Mouse (Mus musculus) limb, embryonic 14.5 days (tissue): ENCODE measurements around the gene Tmprss12. TPM values are rescaled to one million over a fixed set of nuclear protein-coding genes. Genes with fewer than 3 reads are reported as not detected.

Experiments
- ATAC-seq: fragments of 200-750 bp; cut with Nextera tagmentation; 2 replicates; pipeline ENCODE4 v1.8.0; 2017; ENCODE audit warnings: low read depth, moderate number of reproducible peaks, moderate TSS enrichment; ENCODE audit not compliant: low FRiP score
- DNase-seq: peaks from one replicate; pipeline ENCODE4 v3.0.0-alpha.2; 2015; ENCODE audit warnings: low spot score
- H3K27ac ChIP-seq: fragments of 300-500 bp; sonication (generic); replicated peaks from 2 replicates; pipeline ENCODE4 v1.5.1; 2014; ENCODE audit warnings: low read depth, mild to moderate bottlenecking, low read length, moderate library complexity, mixed read lengths
- H3K27me3 ChIP-seq: fragments of 300-500 bp; sonication (generic); 2 replicates; pipeline ENCODE4 v1.6.1; 2014; ENCODE audit warnings: low read length, mixed read lengths; ENCODE audit not compliant: control insufficient read depth, insufficient read depth
- H3K36me3 ChIP-seq: fragments of 300-500 bp; sonication (generic); 2 replicates; pipeline ENCODE4 v1.6.1; 2014; ENCODE audit warnings: mild to moderate bottlenecking, low read length, moderate library complexity, mixed read lengths; ENCODE audit not compliant: control insufficient read depth, insufficient read depth
- H3K4me1 ChIP-seq: fragments of 300-500 bp; sonication (generic); 2 replicates; pipeline ENCODE4 v1.6.1; 2014; ENCODE audit warnings: antibody characterized with exemption, low read length, mixed read lengths; ENCODE audit not compliant: control insufficient read depth, insufficient read depth
- H3K4me2 ChIP-seq: fragments of 300-500 bp; sonication (generic); replicated peaks from 2 replicates; pipeline ENCODE4 v1.6.1; 2014; ENCODE audit warnings: low read depth, mild to moderate bottlenecking, low read length, moderate library complexity; ENCODE audit not compliant: severe bottlenecking
- H3K4me3 ChIP-seq: fragments of 300-500 bp; sonication (generic); replicated peaks from 2 replicates; pipeline ENCODE4 v1.5.1; 2014; ENCODE audit warnings: low read length
- H3K9ac ChIP-seq: fragments of 300-500 bp; sonication (generic); 2 replicates; pipeline ENCODE4 v1.6.1; 2014; ENCODE audit warnings: mild to moderate bottlenecking, low read depth, low read length, moderate library complexity; ENCODE audit not compliant: severe bottlenecking
- H3K9me3 ChIP-seq: fragments of 300-500 bp; sonication (generic); 2 replicates; pipeline ENCODE4 v1.6.1; 2016; ENCODE audit warnings: low read length; ENCODE audit not compliant: control insufficient read depth
- POLR2A ChIP-seq: fragments of 200-500 bp; IDR thresholded peaks from 2 replicates; pipeline ENCODE4 v1.8.0; 2012; ENCODE audit warnings: inconsistent platforms, mild to moderate bottlenecking, moderate library complexity, borderline replicate concordance; ENCODE audit not compliant: insufficient read depth, insufficient read length; ENCODE audit errors: extremely low read depth
- WGBS: fragments of 180-500 bp; shearing (Covaris S2); extraction: QIAGEN DNeasy Blood & Tissue Kit; methylation state at CpG from one replicate; pipeline ENCODE4 v1.1.7; 2014; 5-methylcytosine and 5-hydroxymethylcytosine counted together
- polyA plus RNA-seq, 2 experiments: library from polyadenylated mRNA; depleted of rRNA in 1 of 2; stranded (reverse) in 1 of 2; unstranded in 1 of 2; fragments of >200 nt; fragmentation: Nextera tagmentation in 1 of 2; extraction: Ambion mirVana in 1 of 2; gene quantifications; 2 replicates each; pipeline versions ENCODE4 v1.2.1 to v1.2.3; 2012 to 2014

The Tmprss12 gene
- polyA plus RNA-seq, 2 experiments: not detected

- H3K27ac ChIP-seq: no peak overlapping the region
- TF ChIP-seq POLR2A: no peak
- H3K27me3 ChIP-seq: no peaks in the 10 kb centered on the region
- no peak overlapping the region for H3K9ac ChIP-seq
- no peak overlapping the region for H3K4me2 ChIP-seq
- no peaks in the 10 kb centered on the region for H3K9me3 ChIP-seq
- DNase-seq (no peak), ATAC-seq (no peak)
- H3K4me1 ChIP-seq: no peaks in the 10 kb centered on the region
- H3K4me3 ChIP-seq: no peak overlapping the region
- 95% methylated on average over 4 of the region's 4 CpGs for WGBS
- H3K36me3 ChIP-seq: no peaks in the 10 kb centered on the region
These were observed 4.2 kb upstream of the Tmprss12 start for GRCm38 (mm10) chr15:100276403-100276802.

GRCm38 (mm10) chr15:100277586-100277985 is 3.1 kb upstream of the Tmprss12 start:
- Histone ChIP-seq H3K4me2 (no peak overlapping the region), H3K9ac (no peak overlapping the region), H3K27ac (no peak overlapping the region), H3K4me1 (no peaks in the 10 kb centered on the region), H3K4me3 (no peak overlapping the region), H3K27me3 (no peaks in the 10 kb centered on the region), H3K9me3 (no peaks in the 10 kb centered on the region), H3K36me3 (no peaks in the 10 kb centered on the region)
- ATAC-seq (no peak), DNase-seq (no peak)
- no peak for TF ChIP-seq POLR2A
- WGBS: 95% methylated on average over 3 of the region's 3 CpGs

- Histone ChIP-seq H3K4me2 (no peak overlapping the region), H3K9me3 (no peaks in the 10 kb centered on the region), H3K4me3 (no peak overlapping the region), H3K36me3 (no peaks in the 10 kb centered on the region), H3K4me1 (no peaks in the 10 kb centered on the region), H3K27ac (no peak overlapping the region), H3K9ac (no peak overlapping the region), H3K27me3 (no peaks in the 10 kb centered on the region)
- WGBS: 74% methylated on average over 6 of the region's 6 CpGs
- no peak for DNase-seq
- TF ChIP-seq POLR2A: no peak
- ATAC-seq: no peak
These were observed 8.3 kb downstream of the Tmprss12 start for GRCm38 (mm10) chr15:100288980-100289379.

- no peak overlapping the region for H3K27ac ChIP-seq
- H3K27me3 ChIP-seq: no peaks in the 10 kb centered on the region
- H3K4me2 ChIP-seq: no peak overlapping the region
- no peaks in the 10 kb centered on the region for H3K9me3 ChIP-seq
- H3K9ac ChIP-seq: no peak overlapping the region
- DNase-seq: no peak
- H3K4me3 ChIP-seq: no peak overlapping the region
- H3K4me1 ChIP-seq: no peaks in the 10 kb centered on the region
- TF ChIP-seq POLR2A: no peak
- WGBS: 76% methylated on average over 5 of the region's 5 CpGs
- ATAC-seq: no peak
- H3K36me3 ChIP-seq: no peaks in the 10 kb centered on the region
These were observed 10.2 kb downstream of the Tmprss12 start for GRCm38 (mm10) chr15:100290858-100291257.

GRCm38 (mm10) chr15:100292326-100292725 is 11.7 kb downstream of the Tmprss12 start:
- no peak for TF ChIP-seq POLR2A

DNA sequence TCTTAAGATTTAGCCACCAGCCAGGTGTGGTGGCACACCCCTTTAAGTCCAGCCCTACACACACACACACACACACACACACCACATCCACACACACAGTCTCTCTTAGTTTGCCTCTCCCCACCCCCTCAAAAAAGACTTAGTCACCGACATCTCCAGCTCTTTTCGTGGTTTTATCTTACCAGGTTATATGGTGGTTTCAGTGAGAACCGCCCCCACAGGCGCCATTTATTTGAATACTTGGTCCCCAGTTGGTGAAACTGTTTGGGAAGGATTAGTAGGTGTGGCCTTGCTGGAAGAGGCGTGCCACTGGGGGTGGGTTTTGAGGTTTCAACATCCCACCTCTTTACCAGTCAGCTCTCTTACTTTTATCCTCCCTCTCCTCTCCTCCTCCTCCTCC is 17.2 kb downstream of the Tmprss12 start:
- no peak for ATAC-seq
- Histone ChIP-seq H3K9me3 (no peaks in the 10 kb centered on the region), H3K9ac (no peak overlapping the region), H3K4me3 (no peak overlapping the region), H3K27ac (no peak overlapping the region), H3K27me3 (no peaks in the 10 kb centered on the region), H3K4me2 (no peak overlapping the region), H3K36me3 (no peaks in the 10 kb centered on the region), H3K4me1 (no peaks in the 10 kb centered on the region)
- TF ChIP-seq POLR2A: no peak
- 88% methylated on average over 5 of the region's 5 CpGs for WGBS
- DNase-seq: no peak

More at GRCm38 (mm10) chr15:100292326-100292725, 11.7 kb downstream of the Tmprss12 start:
- ATAC-seq (no peak), DNase-seq (no peak)
- Histone ChIP-seq H3K4me2 (no peak overlapping the region), H3K27me3 (no peaks in the 10 kb centered on the region), H3K4me1 (no peaks in the 10 kb centered on the region), H3K36me3 (no peaks in the 10 kb centered on the region), H3K9ac (no peak overlapping the region), H3K9me3 (no peaks in the 10 kb centered on the region), H3K27ac (no peak overlapping the region), H3K4me3 (no peak overlapping the region)
- 65% methylated on average over 7 of the region's 7 CpGs for WGBS
